Mouse (Mus musculus) CD4-positive naive resting alpha-beta T cell, adult 57 days (primary cell): ENCODE results near the gene Map7. TPM values are rescaled to one million over a fixed set of nuclear protein-coding genes. Genes with fewer than 3 reads are reported as not detected.

ENCODE experiments used
- total RNA-seq: library from RNA; stranded (reverse); gene quantifications from one replicate; pipeline ENCODE4 v1.2.4, GENCODE M21; 2023

Map7 gene
- 7.6 TPM for total RNA-seq

DNA sequence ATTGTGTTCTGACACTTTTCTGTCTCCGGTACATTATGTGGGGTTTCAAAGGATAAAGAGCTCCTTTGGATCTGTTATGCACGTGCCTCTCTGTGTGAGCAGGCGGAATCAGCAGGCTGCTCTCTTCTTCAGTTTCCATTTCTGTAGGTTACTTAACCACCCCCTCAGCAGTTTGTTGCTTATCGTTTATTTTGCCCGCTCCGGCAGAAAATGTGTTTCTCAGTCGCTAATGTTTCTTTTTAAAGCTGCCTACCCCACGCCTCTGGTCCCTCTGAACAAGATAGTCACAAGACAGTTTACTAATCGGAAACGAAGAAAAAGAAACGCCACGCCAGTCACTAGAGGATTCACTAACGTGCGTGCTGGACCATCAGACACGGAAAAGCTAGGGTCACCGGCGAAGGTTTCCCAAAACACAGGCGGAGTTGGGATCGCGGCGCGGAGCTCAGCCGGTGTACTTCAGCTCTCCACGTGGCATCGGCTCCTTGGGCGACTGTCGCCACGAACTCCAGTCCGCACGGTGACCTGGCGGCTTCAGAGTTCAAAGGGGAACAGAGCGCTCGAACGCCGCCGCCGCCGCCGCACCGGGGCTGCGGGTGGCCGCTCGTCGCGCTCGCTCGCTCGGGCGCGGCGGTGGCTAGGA, at the start of gene Map7:
Gene Map7 (plus strand): TSS at position 342 of the 643 bp plus-strand sequence.

DNA sequence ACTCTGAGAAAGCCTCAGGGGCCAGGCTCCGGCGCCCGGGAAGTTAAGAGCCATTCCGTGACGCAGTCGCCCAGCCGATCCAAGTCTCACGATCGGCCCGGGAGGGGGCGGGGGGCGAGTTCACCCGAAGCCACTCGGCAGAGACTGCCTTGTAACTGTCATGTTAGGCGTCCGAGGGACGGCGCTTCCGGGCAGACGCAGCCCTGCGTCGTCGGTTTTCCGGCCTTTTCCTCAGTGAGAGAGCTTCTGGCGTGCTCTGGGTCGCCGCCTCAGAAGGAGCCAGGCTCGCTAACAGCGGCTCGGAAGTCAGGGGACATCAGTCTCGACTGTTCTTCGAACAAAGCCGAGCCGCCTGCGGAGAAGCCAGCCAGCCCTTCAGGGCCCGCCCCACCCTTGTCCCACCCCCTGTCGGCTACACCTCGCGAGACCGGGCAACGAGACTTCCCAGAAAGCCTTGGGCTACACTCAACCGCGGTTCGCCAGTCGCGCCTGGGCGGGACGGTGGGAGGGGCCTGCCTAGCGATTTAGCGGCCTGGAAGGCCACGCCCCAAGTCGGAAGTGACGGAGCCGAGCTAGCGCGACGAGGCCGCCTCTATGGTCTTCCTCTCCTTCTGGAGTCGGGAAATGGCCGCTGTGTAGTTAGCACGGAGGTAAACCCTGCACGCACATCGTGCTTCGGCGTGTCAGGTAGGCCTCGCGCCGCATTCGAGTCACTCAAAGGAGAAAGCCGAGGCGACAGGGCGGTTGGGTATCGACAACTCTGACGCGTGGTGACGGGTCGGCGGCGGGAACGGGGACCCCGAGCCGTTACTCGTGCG, 163.9 kb downstream of the Map7 start, which contains the start of gene Bclaf1:
Gene Bclaf1 (plus strand): TSS at position 552 of the 818 bp plus-strand sequence.

Other genes starting within 250 kb of the Map7 start
- 13.3 TPM for gene Pex7, start 240.8 kb upstream of the Map7 start, total RNA-seq
- 69.1 TPM for gene Map3k5, start 214.0 kb upstream of the Map7 start, total RNA-seq
- gene Bclaf1, start 164.0 kb downstream of the Map7 start, total RNA-seq: 277 TPM
- 0.62 TPM for gene Mtfr2, start 199.3 kb downstream of the Map7 start, total RNA-seq